8 mouse cellular contexts compared by ENCODE assay signal in the genomic region with DNA sequence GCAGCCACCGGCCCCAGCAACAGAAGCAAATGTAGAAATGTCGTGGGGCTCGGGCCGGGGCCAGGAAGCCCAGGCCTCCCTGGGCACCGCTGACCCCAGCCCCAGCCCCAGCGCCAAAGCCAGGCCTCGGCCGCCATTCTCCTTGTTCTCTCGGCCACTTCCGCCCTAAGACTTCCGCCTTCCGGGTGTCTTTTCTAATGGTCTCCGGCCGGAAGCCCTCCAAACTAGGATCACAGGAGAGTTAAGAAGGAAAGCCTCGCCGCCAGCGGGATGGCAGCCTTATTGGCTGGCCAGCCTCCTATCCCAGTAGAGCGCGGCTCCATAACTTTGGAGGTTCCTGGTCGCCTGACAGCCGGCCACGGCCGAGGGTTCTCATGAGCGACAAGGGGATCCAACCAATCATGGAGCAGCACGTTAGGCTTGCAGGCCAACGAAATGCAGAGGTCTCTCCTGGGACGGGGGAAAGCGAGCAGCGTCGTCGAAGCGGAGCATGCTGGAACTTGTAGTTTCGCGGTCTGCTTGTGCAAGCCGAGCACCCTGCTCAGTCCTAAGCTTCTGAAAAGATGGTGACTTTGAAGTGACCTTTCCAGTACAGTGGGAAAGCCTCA. TPM values are rescaled to one million over a fixed set of nuclear protein-coding genes. Genes with fewer than 3 reads are reported as not detected.
DNase-seq lines count a peak whose midpoint lies in the region; ATAC-seq and TF ChIP-seq lines count a peak whose summit lies in the region.

Lman2 (minus strand) TSS at position 331 of the 608 bp plus-strand sequence.

- H3K4me2 ChIP-seq in forebrain, embryonic 15.5 days (replicated peaks) = peak within 1 kb of the TSS; percentile 78

- in situ Hi-C loops in ES-E14 (cut with MboI; ENCODE audit: low sequenced_read_pairs in 2 of 2, unreplicated experiment in 2 of 2) = no loop called here

- intact Hi-C loops in heart, postnatal 25 days (cut with DNase I) = no loop called here

- peak within 1 kb of the TSS; percentile 66 for H3K27ac ChIP-seq in ES-E14 (ENCODE audit: insufficient read depth, low read depth, low read length, poor library complexity, severe bottlenecking)
- peak within 1 kb of the TSS; percentile 80 for H3K27ac ChIP-seq in forebrain, embryonic 15.5 days (replicated peaks)

- no peak for TF ChIP-seq CTCF in lung, adult 2 months (IDR thresholded peaks at IDR 0.05; ENCODE audit: insufficient read depth, low read length)

- peaks cover 15% of the 10 kb centered on the region for H3K36me3 ChIP-seq in ES-E14 (ENCODE audit: control insufficient read depth, insufficient read depth, low read length, poor library complexity, severe bottlenecking)
- peaks cover 17% of the 10 kb centered on the region for H3K36me3 ChIP-seq in forebrain, embryonic 15.5 days

- no peaks in the 10 kb centered on the region for H3K9me3 ChIP-seq in ES-E14 (ENCODE audit: control insufficient read depth, insufficient read depth, low read depth, low read length)
- H3K9me3 ChIP-seq in forebrain, embryonic 15.5 days = no peaks in the 10 kb centered on the region

- peak; percentile 94 for DNase-seq in ES-E14 (ENCODE audit: low read depth, low spot score)
- peak; percentile 97 for DNase-seq in cerebellum, adult 11-12 months
- DNase-seq in heart, postnatal 25 days (ENCODE audit: low spot score) = peak; percentile 97
- DNase-seq in layer of hippocampus, adult 18-20 months (ENCODE audit: low spot score in 2 of 2) = peak; percentile 98 to 99
- peak; percentile 96 for DNase-seq in lung, adult 2 months
- DNase-seq in thymus, adult 18-20 months = peak; percentile 89 to 92

- H3K4me1 ChIP-seq in ES-E14 (ENCODE audit: control insufficient read depth in 2 of 2, insufficient read depth in 2 of 2, low read length in 2 of 2, poor library complexity in 1 of 2) = peaks cover 2 to 12% of the 10 kb centered on the region in 2 experiments; a peak in 3 of 4 replicates
- H3K4me1 ChIP-seq in forebrain, embryonic 15.5 days = peaks cover 31% of the 10 kb centered on the region
- no peaks in the 10 kb centered on the region; the same call in 1 of the 2 replicates for H3K4me1 ChIP-seq in lung, adult 2 months (ENCODE audit: control insufficient read depth, insufficient read depth, low read length)

- H3K27me3 ChIP-seq in forebrain, embryonic 15.5 days = peaks cover 10% of the 10 kb centered on the region; the same call in 1 of the 2 replicates

- peak within 1 kb of the TSS; percentile 95 for H3K9ac ChIP-seq in ES-E14 (ENCODE audit: insufficient read depth, low read depth, low read length, poor library complexity, severe bottlenecking)
- peak within 1 kb of the TSS; percentile 76 for H3K9ac ChIP-seq in forebrain, embryonic 15.5 days (replicated peaks)

- under 1% methylated on average over 35 of the region's 35 CpGs for WGBS in forebrain, embryonic 15.5 days
- WGBS in lung, adult 2 months = under 1% methylated on average over 35 of the region's 35 CpGs

- peak; percentile 65; the same call in 1 of the 2 replicates for TF ChIP-seq POLR2A in lung, adult 2 months (IDR thresholded peaks at IDR 0.05; ENCODE audit: borderline replicate concordance, extremely low read depth, low read depth, low read length)

- peak within 1 kb of the TSS; percentile 86 to 93 for H3K4me3 ChIP-seq in ES-E14 (ENCODE audit: insufficient read depth in 1 of 2, low read depth in 1 of 2, low read length in 2 of 2, poor library complexity in 1 of 2, severe bottlenecking in 1 of 2)
- peak within 1 kb of the TSS; percentile 67 for H3K4me3 ChIP-seq in forebrain, embryonic 15.5 days
- H3K4me3 ChIP-seq in lung, adult 2 months (replicated peaks; ENCODE audit: extremely low read depth, low read depth, low read length) = peak within 1 kb of the TSS; percentile 94

- ATAC-seq in forebrain, embryonic 15.5 days (replicated peaks) = peak; percentile 99
- ATAC-seq in neutrophil, adult 5-6 weeks (ENCODE audit: extremely low read depth, insufficient number of reproducible peaks, low FRiP score, poor library complexity, severe bottlenecking) = peak; percentile 99

TF ChIP-seq in ES-E14, 5 proteins besides CTCF, POLR2A, EP300 and RAD21:
- TF ChIP-seq ZNF384 (IDR thresholded peaks at IDR 0.05; ENCODE audit: low read depth, low read length) (no peak), ZC3H11A (IDR thresholded peaks at IDR 0.05; ENCODE audit: borderline replicate concordance, low read depth, low read length) (no peak), MAFK (IDR thresholded peaks at IDR 0.05; ENCODE audit: insufficient read depth, low read depth, low read length) (no peak), HCFC1 (IDR thresholded peaks at IDR 0.05; ENCODE audit: borderline replicate concordance, insufficient read depth, low read length) (peak; percentile 96), CHD2 (IDR thresholded peaks at IDR 0.05; ENCODE audit: low read depth, low read length) (peak; percentile 72)

RNA-seq across cellular contexts. Expression of gene Lman2, which starts in this region (rescaled TPM):
- 195 and 272 TPM in 2 replicates for total RNA-seq in ES-E14 (2012; rRNA removed)
- 56.7 and 58.0 TPM in 2 replicates for polyA plus RNA-seq in forebrain, embryonic 15.5 days (2015; fragmentation: Nextera tagmentation; extraction: Ambion mirVana)
- total RNA-seq in heart, postnatal 25 days (2021) = 10 to 100 TPM; 49.1 to 49.8 TPM
- 10 to 100 TPM; 65.9 to 66.8 TPM for total RNA-seq in layer of hippocampus, adult 18-20 months (2021)
- polyA plus RNA-seq in lung, adult 2 months (2012; rRNA removed) = 76.2 and 80.8 TPM in 2 replicates
- 75.9 and 87.7 TPM in 2 replicates for total RNA-seq in neutrophil, adult 5-6 weeks (2017)

Comparison
In these comparisons a context has a peak if more than half of its experiments do, and no peak if none do; other contexts are left out.
1. Peak in every context shown above with its lines: DNase-seq, ATAC-seq, H3K4me3 ChIP-seq and H3K27ac ChIP-seq.